Mouse (Mus musculus) right cerebral cortex, postnatal 4 days (tissue): ENCODE data around the gene Micu1.

Source experiments
- DNase-seq: peaks from one replicate; pipeline ENCODE4 v3.0.0-alpha.2; 2022

Micu1 gene

DNA sequence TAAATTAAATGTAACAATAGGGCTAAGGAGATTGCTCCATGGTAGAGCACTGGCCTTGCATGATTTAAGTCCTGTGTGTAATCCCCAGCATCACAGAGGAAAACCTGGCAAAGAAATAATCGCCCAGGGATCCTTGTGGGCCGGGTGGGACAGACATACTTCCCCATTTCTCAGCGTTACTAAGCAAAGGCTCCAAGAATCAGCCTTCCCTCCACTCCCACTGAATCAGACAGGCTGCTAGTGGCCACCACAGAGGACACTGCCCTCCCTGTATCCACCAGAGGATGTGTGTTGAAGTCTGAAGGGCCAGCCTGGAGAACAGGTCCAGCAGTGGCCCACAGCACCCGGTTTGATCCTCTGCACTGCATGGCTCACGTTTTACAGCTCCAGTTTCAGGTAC, 185.2 kb downstream of the Micu1 start:
- no peak for DNase-seq

DNA sequence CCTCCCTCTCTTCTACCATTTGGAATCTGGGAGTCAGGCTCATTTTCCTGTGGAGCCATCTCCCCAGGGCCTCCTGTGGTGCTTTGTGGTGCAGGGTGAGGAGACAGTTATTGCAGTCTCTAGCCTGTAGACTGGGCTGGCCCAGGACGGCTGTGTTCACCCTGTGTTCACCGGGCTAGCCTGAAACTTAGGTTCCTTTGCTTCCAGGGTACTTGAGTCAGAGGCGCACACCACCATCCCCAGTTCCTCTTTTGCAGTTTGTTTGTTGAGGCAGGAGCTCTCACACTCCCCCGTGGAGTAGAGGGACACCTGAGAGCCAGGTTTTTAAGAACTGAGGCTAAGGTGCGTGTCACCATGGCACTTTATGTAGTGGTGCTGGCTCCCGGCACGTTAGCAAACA, 187.1 kb downstream of the Micu1 start:
- DNase-seq: no peak

DNA sequence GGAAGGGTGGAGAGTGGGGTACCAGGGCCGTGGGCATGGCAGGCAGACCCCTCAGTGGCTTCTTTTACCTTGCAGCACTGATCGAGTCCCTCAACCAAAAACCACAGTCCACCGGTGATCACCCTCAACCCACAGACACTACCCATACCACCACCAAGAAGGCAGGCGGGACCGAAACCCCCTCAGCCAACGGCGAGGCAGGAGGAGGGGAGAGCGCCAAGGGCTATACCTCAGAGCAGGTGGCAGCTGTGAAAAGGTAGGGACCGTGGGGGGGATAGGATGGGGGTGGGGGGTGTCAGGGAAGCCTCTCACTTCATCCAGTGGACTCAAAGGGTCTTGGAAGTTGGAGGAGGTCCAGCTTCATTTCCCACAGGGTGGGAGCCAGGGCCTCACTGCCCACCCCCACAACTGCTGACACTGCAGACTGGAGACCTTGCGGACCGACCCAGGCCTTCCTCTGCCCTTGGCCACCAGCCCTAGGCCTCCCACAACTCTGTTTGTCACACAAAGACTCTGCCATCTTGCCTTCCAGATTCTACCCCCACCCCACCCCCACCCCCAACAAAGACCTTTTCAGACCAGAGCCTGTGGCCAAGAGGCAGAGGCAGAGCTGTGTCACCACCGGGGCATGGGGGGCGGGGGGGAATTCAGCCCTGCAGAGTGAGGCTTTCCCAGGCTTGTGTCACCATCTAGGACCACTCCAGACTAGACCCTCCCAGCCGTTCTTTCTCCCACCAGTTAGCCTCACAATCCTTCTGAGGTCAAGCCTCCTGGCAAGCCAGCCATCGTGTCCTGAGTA, 187.9 kb downstream of the Micu1 start:
- no peak for DNase-seq

DNA sequence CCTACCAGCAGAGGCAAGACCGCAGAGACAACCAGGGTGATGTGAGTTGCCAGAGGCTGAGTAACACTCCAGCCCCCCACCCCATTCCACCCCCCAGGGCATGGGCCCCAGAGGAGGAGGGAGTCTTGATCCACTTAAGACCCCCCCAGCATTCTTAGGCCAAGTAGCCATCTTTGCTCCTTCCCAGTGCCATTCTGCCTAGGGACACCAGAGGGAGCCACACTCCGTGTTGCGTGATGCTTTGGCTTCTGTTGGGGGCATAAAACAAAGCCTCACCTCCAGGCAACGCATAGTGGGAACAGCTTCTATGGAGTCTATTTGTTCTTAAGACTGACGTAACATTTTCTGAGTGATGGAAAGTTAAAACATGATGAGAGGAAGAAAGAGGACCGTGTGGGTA, 190.7 kb downstream of the Micu1 start:
- peak; percentile 73 for DNase-seq

DNA sequence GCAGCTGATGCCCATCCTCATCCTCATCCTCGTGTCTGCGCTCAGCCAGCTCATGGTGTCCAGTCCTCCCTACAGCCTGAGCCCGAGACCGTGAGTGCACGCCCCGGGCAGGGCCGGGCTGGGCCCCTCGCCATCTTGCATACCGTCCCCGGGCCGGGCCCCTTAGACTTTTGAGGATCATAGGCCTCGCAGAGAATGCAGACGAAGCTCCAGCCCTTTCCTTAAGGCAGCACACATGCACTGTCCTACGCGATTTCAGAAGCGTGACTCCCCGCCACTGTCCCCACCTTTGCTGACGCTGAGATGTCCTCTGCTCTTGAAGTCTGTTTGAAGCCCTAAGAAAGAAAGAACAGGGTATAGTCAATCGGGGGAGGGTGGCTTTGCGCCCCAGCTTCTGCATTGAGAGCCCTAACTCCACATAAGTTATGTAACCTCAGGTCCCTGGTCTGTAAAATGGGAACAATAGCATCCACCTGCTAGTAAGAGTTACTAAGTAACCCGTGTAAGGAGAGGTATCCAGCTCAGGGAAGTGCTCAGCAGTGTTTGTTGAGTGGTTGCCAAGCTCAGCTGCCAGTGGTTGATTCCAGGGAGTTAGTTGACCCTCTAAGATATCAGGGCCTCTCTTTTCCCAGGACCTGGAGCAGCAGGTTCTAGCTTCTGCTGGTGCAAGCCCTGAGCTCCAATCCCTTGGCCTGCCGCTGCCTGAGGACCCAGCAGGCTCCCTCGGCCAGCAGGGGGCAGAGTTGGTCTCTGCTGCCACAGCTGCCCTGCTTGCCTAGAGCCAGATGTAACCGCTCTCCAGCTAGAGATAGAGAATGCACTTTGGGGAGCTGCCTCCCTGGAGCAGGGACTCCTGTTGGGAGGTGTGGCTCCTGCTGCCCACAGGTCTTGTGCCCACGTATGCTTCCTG, 192.2 kb downstream of the Micu1 start:
- peak; percentile 84 for DNase-seq

DNA sequence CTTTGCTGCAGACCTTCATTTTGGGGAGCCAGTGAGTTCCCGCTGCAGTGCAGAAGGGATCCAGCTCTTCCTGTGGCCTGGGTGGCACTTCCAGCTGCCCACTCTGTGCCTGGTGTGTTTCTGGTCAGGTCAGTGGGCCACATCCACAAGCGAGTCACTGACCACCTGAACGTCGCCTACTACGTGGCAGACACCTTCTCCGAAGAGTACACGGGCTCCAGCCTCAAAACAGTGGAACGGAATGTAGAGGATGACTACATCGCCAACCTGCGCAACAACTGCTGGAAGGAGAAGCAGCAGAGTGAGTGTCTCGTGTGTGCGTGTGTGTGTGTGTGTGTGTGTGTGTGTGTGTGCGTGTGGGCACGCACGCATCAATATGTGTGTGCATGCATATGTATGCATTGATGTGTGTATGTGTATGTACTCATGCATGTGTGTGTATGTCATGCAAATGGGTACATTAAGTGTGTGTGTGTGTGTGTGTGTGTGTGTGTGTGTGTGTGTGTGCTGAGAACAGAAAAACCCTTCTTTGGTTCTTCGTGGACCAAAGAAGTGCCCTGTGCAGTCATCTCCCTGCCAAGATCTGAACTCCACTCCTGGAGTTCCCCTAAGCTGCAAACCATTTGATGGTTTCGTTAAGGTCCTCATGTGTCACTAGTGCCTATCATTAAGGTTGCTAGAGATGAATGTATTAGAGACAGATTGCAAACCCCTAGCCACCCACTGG, 193.3 kb downstream of the Micu1 start:
- no peak for DNase-seq

DNA sequence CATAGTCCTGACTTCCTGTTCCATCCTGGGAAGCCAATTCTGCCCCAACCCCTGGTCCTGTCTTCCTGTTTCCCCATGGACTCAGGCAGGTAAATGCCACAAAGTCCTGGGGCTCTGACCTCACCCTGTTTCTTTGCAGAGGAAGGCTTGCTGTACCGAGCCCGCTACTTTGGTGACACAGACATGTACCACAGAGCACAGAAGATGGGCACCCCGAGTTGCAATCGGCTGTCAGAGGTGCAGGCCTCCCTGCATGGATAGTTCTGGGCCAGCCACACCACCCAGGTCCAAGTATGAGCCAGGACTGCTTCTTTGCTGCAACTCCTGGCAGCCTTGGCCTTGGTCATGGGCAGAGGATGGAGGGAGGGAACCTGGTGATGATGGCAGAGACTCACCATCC, 193.9 kb downstream of the Micu1 start:
- DNase-seq: no peak

DNA sequence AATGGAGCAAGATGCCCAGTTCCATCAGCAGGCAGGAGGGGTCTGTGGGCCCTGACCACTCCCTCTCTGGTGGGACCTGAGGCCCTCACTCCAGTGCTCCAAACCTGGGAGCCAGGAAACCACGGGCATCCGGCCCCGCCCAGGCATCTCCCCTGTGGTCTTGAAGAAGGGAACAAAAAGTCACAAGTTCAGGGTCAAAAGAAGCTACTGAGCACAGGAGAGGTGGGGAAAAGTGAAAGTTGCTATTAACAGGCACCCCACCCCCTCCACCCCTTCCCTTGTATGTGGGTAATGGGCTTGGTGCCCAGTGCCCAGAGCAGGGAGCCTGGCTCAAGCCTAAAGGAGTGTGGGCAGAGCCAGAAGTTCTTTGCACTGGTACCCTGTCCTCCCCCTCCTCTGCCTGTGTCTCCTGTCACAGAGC, 194.6 kb downstream of the Micu1 start:
- DNase-seq: peak; percentile 59

DNA sequence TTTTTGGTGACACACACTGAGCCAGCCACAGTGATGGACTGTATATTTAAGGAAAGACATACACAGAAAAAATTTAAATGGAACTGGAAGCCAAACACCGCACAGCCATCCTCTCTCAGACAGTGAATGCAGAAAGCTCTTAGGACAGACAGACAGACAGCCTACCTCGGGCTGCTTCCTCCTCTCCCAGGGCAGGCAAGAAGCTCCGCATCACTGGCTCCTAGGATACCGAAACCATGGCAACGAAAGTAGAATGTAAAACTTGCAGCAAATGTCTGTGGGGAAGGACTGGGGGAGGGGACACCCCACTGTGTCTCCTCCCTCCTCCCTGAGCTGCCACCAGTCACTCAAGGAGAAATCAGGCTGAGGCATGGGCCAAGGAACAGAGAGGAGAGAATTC, 195.2 kb downstream of the Micu1 start:
- peak; percentile 72 for DNase-seq

DNA sequence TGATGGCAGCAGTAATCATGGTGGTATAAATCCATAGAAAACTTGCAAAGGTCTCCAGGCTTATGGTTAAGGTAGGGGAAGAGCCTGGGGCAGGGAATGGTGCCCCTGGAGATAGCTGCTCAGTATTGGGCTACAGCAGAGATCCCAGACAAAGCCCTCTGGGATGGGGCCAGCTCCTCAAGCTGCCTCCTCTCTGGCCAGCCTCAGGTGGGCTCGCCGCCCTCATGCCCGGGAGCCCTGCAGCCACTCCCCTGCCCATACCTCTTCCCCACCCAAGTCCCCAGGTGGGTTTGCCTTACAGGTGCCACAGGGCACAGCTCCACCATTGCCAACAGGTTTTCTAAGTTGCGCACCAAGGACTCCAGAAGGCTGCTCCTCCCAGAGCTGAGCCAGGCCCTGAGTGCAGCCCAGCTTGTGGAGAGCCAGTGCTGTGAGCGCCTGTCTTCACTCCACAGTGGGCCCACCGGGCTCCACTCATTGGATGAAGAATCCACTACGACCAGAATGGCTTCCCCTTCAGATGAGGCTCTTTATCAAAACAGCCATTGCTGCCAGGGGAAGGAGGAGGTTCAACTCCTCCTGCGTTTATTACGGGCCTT, 196.0 kb downstream of the Micu1 start:
- DNase-seq: no peak

DNA sequence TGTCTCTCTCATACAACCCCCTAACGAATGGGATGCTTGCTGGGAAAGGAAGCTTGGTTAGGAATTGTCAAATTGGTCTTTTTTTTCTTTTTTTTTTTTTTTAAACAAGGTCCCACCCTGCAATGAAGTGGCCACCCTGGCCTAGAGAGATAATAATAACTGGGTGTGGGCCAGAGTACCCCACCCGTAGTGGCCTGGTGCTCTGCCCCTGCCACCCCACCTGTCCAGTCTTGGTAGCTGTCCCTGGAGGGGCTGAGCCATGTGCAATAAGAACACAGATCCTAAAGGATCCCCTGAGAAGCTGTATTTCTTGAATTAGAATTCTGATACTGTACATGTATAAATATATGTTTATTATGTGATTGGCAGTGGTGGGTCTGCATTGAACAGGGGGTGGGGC, 196.7 kb downstream of the Micu1 start:
- DNase-seq: no peak

DNA sequence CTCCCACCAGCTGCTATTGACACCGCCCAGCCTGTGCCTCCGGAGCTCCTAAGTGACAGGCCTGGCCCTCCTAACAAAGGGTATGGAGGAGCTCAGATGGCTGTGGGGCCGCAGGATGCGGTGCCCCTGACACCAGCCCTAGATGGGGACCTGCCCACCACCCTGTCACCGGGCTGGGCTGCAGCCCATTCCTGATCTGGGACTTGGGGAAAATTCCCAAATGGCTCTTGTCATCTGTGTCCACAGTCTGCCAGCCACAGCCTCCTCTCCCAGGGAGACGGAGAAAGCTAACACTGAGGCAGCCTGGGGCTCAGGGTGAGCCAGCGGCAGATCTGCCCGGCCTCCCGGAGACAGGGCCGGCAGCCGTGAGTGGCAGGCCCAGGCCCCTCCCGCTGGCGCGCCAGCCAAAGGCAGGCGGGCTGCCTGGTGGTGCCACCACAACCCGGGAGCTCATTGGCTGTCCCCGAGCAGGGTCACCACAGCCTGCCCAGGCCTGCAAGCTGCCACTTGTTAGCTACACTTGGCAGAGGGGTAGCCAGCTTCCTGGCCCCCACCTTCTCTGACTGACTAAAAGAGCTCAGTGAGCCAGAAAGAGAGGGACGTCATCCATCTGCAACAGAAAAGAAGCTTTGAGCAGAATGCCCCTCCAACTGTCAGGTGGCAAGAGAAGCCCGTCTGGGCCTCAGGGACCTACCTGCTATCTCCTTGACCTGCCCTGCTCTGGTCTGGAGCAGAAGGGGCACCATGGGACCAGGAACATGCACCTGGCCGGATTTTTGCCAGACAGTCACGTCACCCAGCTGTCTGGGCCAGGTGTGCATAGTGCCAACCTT, 197.3 kb downstream of the Micu1 start:
- peak; percentile 79 for DNase-seq

DNA sequence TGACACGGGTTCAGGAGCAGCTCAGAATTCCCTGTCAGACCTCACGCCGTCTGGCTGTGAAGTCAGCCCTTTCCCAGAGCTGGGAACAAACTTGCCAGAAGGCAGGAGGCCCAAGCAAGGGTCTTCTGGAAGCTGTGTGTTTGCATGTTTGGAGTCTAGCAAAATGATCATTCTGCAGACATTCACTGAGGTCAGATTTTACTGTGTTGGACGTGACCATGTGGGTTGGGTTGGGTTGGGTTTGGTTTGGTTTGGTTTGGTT, 197.8 kb downstream of the Micu1 start:
- no peak for DNase-seq

DNA sequence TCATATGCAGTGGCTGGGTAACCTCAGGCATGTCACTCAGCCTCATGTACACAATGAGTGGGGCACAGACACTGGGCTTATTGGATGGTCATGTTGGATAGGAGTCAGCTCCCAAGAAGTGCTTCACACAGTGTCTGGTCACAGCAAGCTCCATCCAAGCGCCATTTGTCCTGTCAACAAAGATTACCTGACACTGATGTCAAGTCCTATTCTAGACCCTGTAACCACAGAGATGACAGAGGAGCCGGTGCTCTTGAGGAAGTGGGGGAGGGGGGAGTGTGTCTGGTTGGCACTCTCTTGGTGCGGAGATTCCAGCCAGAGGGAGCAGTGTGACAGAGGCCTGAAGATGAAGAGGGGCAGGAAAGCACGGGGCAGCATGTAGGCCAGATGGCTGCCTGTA, 198.7 kb downstream of the Micu1 start:
- no peak for DNase-seq

DNA sequence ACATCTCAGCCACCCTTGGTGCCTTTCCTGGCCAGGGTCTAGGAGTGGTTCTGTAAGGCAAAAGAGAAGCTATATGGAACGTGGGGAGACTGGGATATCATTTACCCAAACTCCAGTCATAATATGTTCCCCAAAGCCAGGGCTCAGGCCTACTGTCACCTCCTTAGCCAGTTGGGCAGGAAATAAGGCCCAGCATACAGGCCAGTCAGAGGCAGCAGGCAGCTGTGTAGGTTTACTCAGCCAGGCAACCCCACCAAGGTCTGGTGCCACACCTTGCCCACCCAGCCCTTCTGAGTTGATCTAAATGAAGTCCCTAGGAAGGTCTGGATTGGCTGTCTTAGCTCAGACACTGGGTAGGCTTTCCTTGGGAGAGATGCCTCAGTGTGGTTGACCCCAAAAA, 199.2 kb downstream of the Micu1 start:
- no peak for DNase-seq

DNA sequence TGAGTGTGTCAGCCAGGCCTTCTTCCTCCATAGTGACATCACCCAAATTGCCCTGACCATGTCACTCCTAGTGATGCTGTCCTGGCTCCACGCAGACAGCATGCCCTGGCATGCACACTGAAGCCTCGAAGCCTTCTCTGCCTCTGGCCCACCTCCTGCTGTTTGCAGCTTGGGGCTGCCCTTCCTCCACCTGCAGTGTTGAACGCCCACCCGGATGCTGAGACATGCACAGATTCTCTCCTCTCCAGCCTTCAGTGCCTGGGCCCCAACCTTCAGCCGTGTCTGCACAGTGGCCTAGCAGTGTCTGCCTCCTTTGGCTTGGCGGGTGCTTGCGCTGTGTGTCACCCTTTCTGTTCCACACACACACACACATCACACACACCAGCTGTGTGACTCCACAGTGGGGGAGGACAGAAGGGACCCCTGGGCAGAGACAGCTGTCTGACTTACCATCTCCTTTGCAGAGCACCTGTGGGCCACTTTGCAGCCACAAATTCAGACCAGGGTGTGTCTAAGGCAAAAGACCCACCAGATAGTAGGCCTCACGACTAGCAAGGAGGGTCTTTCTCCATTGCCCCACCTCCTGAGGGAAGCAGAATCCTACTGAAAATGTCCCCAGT, 199.8 kb downstream of the Micu1 start:
- DNase-seq: no peak

DNA sequence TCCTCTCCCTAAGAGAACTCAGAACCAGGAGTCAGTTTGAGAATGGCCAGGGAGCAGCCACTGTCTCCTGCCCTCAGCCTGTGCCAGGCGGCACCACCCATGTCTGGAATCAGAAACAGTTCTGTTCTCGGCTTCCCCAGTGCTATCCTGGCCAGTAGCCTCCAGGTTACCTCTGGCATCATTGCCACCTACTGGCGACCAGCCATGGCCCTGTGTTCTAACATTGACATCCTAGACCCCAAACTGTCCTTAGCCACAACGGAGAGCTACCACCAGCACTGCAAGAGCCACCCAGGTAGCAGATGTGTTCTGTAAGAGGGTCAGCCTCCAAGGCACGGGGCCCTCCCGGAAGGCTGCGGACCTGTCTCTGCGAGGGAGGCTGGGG, 200.3 kb downstream of the Micu1 start:
- DNase-seq: no peak

DNA sequence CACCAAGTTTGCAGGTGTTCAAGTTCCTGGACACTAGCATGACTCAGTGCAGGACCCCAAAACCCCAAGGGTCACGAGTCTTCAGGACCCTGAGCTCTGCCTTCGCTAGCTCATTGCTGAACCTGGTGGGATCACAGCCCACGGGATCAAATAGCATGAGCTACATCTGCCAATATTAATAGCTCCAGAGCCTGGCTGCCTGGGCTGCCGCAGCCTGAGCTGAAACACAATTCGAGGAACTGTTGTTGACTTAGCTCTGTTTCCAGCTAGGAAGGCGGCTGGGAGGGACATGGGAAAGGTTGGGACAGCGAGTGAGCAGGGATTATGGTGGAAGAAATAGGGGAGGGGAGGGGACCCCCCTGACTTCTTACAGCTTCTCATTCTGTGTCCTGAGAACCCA, 200.9 kb downstream of the Micu1 start:
- no peak for DNase-seq

DNA sequence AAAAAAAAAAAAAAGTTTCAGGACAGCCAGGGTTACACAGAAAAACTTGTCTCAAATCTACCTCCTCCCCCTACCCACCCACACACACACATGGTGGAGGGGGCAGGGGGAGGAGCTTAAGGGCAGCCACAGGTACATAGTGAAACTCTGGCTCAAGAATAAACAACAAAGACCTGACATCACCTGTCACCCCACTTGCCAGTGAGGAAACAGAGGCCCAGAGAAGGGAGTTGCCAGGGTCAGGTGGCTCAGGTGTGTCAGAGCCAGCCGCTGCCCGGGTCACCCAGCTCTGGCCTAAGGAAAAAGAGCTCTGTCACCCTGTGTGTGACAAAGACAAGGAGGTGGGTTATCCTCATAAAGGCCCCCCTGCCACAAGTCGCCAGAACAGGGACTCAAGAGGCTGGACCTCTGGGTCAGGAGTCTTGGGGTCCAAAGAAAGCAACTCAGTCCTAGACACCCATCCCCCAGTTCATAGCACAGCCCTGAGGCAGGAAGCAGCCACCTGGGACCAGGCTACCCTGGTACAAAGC, 204.9 kb downstream of the Micu1 start:
- no peak for DNase-seq

DNA sequence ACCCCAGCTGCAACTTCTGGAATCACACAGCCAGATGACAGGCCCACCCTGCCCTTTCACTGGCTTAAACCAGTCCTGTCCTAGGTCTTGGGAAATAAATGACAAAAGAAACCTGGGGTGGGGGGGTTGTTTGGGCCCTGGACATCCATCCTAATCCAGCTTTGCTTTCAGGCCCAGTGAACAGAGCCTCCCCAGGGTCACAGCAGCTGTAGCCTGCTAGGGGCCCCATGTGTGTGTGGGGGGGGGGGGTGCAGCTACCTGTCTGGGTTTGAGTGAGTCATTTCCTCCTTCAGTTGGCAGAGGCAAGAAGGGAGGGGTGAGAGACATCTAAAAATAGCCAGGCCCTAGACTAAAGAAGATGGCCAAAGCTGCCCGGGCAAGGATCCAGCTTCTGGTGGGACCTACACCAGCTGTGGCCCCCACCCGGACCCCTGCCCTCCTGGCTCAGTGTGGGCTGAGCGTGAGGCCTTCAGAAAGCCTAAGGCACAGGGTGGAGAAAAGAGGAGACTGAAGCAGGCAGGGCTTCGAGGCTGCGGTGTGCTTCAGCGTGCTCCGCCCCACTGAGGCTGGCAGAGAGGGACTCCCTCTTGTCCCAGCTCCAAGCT, 205.5 kb downstream of the Micu1 start:
- DNase-seq: no peak

DNA sequence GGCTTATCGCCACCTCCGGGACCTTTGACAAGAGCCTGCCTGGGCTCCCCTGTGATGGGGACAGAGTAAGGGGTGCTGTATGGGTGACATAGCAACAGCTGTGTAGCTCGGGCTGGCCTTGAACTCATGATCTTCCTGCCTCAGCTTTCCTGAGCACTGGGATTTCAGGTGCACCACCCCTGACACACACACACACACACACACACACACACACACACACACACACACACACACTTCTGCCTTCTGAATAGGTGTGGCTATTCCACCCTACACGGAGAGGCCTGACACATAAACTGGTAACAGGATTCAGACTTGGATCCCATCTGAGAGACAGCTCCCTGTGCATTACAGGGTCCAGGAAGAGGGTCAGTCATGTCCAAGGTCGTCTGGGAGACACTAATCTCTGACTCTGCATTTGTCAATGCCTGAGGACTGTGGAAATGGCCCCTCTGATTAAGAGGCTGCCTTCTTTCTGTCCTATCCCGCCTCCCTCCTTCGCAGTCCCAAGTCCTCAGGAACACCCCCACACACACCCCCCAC, 206.6 kb downstream of the Micu1 start:
- DNase-seq: no peak
